Mouse (Mus musculus): Measurements from ENCODE around the gene Gpr4. TPM values are rescaled to one million over a fixed set of nuclear protein-coding genes. Genes with fewer than 3 reads are reported as not detected.

Gpr4 gene
- polyA plus RNA-seq, 1 experiment from 2014 or later = 2.6 TPM

- H3K36me3 ChIP-seq (ENCODE audit: control insufficient read depth, insufficient read depth, low read length) = no peaks in the 10 kb centered on the region
- H3K4me3 ChIP-seq (ENCODE audit: low read depth, low read length) = no peak overlapping the region
- H3K9ac ChIP-seq (ENCODE audit: low read depth, low read length) = no peak overlapping the region
- ATAC-seq (ENCODE audit: low FRiP score) (no peak), DNase-seq (ENCODE audit: low spot score) (no peak)
- H3K4me1 ChIP-seq (replicated peaks; ENCODE audit: control insufficient read depth, insufficient read depth, low read length) = no peaks in the 10 kb centered on the region
- 71% methylated on average over 9 of the region's 9 CpGs for WGBS
- no peak overlapping the region for H3K4me2 ChIP-seq (replicated peaks; ENCODE audit: low read depth, low read length)
- H3K9me3 ChIP-seq (ENCODE audit: control insufficient read depth, low read length) = peaks cover 1% of the 10 kb centered on the region; the same call in 1 of the 2 replicates
- H3K27me3 ChIP-seq (ENCODE audit: control insufficient read depth, insufficient read depth, low read length) = no peaks in the 10 kb centered on the region; the same call in none of the 2 replicates
- H3K27ac ChIP-seq (ENCODE audit: low read depth, low read length) = no peak overlapping the region
These were observed 2.6 kb downstream of the Gpr4 start for GRCm38 (mm10) chr7:19214940-19215339.

DNA sequence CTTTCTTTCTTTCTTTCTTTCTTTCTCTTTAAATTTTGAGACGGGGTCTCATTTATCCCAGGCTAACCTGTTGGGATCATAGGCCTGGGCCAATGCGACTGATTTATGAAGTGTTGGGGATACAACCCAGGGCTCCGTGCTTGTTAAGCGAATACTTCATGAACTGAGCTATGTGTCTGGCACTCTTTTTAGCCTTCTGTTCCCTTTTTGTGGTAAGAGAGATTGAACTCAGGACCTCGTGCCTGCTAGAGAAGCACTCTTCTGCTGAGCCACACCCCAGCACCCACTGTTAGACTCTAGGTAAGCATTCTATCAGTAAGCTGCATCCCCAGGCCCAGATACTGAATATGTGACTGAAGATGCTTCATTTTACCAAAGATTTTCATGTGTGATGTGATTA is 5.2 kb downstream of the Gpr4 start:
- H3K4me1 ChIP-seq (replicated peaks; ENCODE audit: control insufficient read depth, insufficient read depth, low read length) = no peaks in the 10 kb centered on the region
- H3K27me3 ChIP-seq (ENCODE audit: control insufficient read depth, insufficient read depth, low read length) = no peaks in the 10 kb centered on the region; the same call in none of the 2 replicates
- WGBS = 74% methylated on average over 5 of the region's 5 CpGs
- DNase-seq (ENCODE audit: low spot score) = no peak
- H3K4me3 ChIP-seq (ENCODE audit: low read depth, low read length) = no peak overlapping the region
- no peak overlapping the region for H3K9ac ChIP-seq (ENCODE audit: low read depth, low read length)
- no peak for ATAC-seq (ENCODE audit: low FRiP score)
- H3K4me2 ChIP-seq (replicated peaks; ENCODE audit: low read depth, low read length) = no peak overlapping the region
- no peaks in the 10 kb centered on the region for H3K36me3 ChIP-seq (ENCODE audit: control insufficient read depth, insufficient read depth, low read length)
- H3K27ac ChIP-seq (ENCODE audit: low read depth, low read length) = no peak overlapping the region
- H3K9me3 ChIP-seq (ENCODE audit: control insufficient read depth, low read length) = no peaks in the 10 kb centered on the region

- no peak overlapping the region for H3K4me2 ChIP-seq (replicated peaks; ENCODE audit: low read depth, low read length)
- DNase-seq (ENCODE audit: low spot score) = no peak
- no peaks in the 10 kb centered on the region; the same call in none of the 2 replicates for H3K27me3 ChIP-seq (ENCODE audit: control insufficient read depth, insufficient read depth, low read length)
- 16% methylated on average over 2 of the region's 3 CpGs for WGBS
- no peaks in the 10 kb centered on the region for H3K4me1 ChIP-seq (replicated peaks; ENCODE audit: control insufficient read depth, insufficient read depth, low read length)
- H3K36me3 ChIP-seq (ENCODE audit: control insufficient read depth, insufficient read depth, low read length) = no peaks in the 10 kb centered on the region
- no peak overlapping the region for H3K9ac ChIP-seq (ENCODE audit: low read depth, low read length)
- H3K27ac ChIP-seq (ENCODE audit: low read depth, low read length) = no peak overlapping the region
- H3K9me3 ChIP-seq (ENCODE audit: control insufficient read depth, low read length) = no peaks in the 10 kb centered on the region
- no peak overlapping the region for H3K4me3 ChIP-seq (ENCODE audit: low read depth, low read length)
- ATAC-seq (ENCODE audit: low FRiP score) = no peak
These were observed 5.6 kb downstream of the Gpr4 start for GRCm38 (mm10) chr7:19217944-19218343.

GRCm38 (mm10) chr7:19220061-19220460 is 7.7 kb downstream of the Gpr4 start:
- no peak for ATAC-seq (ENCODE audit: low FRiP score)
- Histone ChIP-seq H3K9ac (ENCODE audit: low read depth, low read length) (no peak overlapping the region), H3K27ac (ENCODE audit: low read depth, low read length) (no peak overlapping the region), H3K4me3 (ENCODE audit: low read depth, low read length) (no peak overlapping the region), H3K4me2 (replicated peaks; ENCODE audit: low read depth, low read length) (no peak overlapping the region), H3K4me1 (replicated peaks; ENCODE audit: control insufficient read depth, insufficient read depth, low read length) (no peaks in the 10 kb centered on the region), H3K36me3 (ENCODE audit: control insufficient read depth, insufficient read depth, low read length) (no peaks in the 10 kb centered on the region), H3K9me3 (ENCODE audit: control insufficient read depth, low read length) (no peaks in the 10 kb centered on the region), H3K27me3 (ENCODE audit: control insufficient read depth, insufficient read depth, low read length) (no peaks in the 10 kb centered on the region)
- WGBS = 60% methylated on average over 3 of the region's 3 CpGs
- no peak for DNase-seq (ENCODE audit: low spot score)

- Histone ChIP-seq H3K27me3 (ENCODE audit: control insufficient read depth, insufficient read depth, low read length) (no peaks in the 10 kb centered on the region), H3K27ac (ENCODE audit: low read depth, low read length) (no peak overlapping the region), H3K4me1 (replicated peaks; ENCODE audit: control insufficient read depth, insufficient read depth, low read length) (0 out of 2 replicates have a peak, but pooled peaks cover 2% of the 10 kb centered on the region), H3K36me3 (ENCODE audit: control insufficient read depth, insufficient read depth, low read length) (no peaks in the 10 kb centered on the region), H3K4me3 (ENCODE audit: low read depth, low read length) (no peak overlapping the region), H3K9me3 (ENCODE audit: control insufficient read depth, low read length) (no peaks in the 10 kb centered on the region), H3K9ac (ENCODE audit: low read depth, low read length) (no peak overlapping the region), H3K4me2 (replicated peaks; ENCODE audit: low read depth, low read length) (no peak overlapping the region)
- ATAC-seq (ENCODE audit: low FRiP score) = no peak
- 95% methylated on average over 16 of the region's 16 CpGs for WGBS
- no peak for DNase-seq (ENCODE audit: low spot score)
These were observed 9.9 kb downstream of the Gpr4 start for GRCm38 (mm10) chr7:19222189-19222588.

GRCm38 (mm10) chr7:19222875-19223274 is 10.5 kb downstream of the Gpr4 start:
- no peak for DNase-seq (ENCODE audit: low spot score)
- ATAC-seq (ENCODE audit: low FRiP score) = no peak
- Histone ChIP-seq H3K4me2 (replicated peaks; ENCODE audit: low read depth, low read length) (no peak overlapping the region), H3K36me3 (ENCODE audit: control insufficient read depth, insufficient read depth, low read length) (no peaks in the 10 kb centered on the region), H3K9ac (ENCODE audit: low read depth, low read length) (no peak overlapping the region), H3K27me3 (ENCODE audit: control insufficient read depth, insufficient read depth, low read length) (no peaks in the 10 kb centered on the region), H3K9me3 (ENCODE audit: control insufficient read depth, low read length) (no peaks in the 10 kb centered on the region), H3K4me1 (replicated peaks; ENCODE audit: control insufficient read depth, insufficient read depth, low read length) (0 out of 2 replicates have a peak, but pooled peaks cover 2% of the 10 kb centered on the region), H3K4me3 (ENCODE audit: low read depth, low read length) (no peak overlapping the region), H3K27ac (ENCODE audit: low read depth, low read length) (no peak overlapping the region)
- WGBS = 93% methylated on average over 14 of the region's 14 CpGs

DNA sequence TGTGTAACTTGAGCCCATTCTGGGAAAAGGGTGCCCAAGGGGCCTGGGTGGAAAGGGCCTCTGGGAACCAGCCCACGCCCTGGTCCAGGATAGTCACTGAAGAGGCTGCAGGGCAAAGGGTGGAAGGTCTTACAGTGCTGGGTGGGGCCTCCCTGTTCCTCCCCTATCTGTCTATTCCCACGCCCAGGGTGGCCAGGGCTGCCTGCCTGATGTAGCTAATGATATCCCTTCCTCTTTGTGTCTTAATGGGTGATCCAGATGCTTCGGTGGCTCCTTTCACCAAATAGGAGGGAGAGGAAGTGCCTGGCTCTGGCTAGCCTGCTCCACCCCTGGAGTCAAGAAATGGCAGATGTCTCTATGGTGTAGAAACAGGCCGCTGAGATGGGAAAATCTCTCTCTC is 12.6 kb downstream of the Gpr4 start:
- DNase-seq (ENCODE audit: low spot score) (no peak), ATAC-seq (ENCODE audit: low FRiP score) (no peak)
- H3K36me3 ChIP-seq (ENCODE audit: control insufficient read depth, insufficient read depth, low read length) = no peaks in the 10 kb centered on the region
- H3K9me3 ChIP-seq (ENCODE audit: control insufficient read depth, low read length) = no peaks in the 10 kb centered on the region
- no peaks in the 10 kb centered on the region for H3K27me3 ChIP-seq (ENCODE audit: control insufficient read depth, insufficient read depth, low read length)
- H3K4me3 ChIP-seq (ENCODE audit: low read depth, low read length) = no peak overlapping the region
- no peak overlapping the region for H3K27ac ChIP-seq (ENCODE audit: low read depth, low read length)
- H3K4me2 ChIP-seq (replicated peaks; ENCODE audit: low read depth, low read length) = no peak overlapping the region
- H3K4me1 ChIP-seq (replicated peaks; ENCODE audit: control insufficient read depth, insufficient read depth, low read length) = peaks cover 6% of the 10 kb centered on the region
- WGBS = 78% methylated on average over 4 of the region's 4 CpGs
- no peak overlapping the region for H3K9ac ChIP-seq (ENCODE audit: low read depth, low read length)

- Histone ChIP-seq H3K36me3 (ENCODE audit: control insufficient read depth, insufficient read depth, low read length) (no peaks in the 10 kb centered on the region), H3K4me1 (replicated peaks; ENCODE audit: control insufficient read depth, insufficient read depth, low read length) (peaks cover 6% of the 10 kb centered on the region), H3K4me2 (replicated peaks; ENCODE audit: low read depth, low read length) (peak overlapping the region; percentile 80), H3K27ac (ENCODE audit: low read depth, low read length) (peak overlapping the region; percentile 98), H3K4me3 (ENCODE audit: low read depth, low read length) (peak overlapping the region; percentile 50), H3K9ac (ENCODE audit: low read depth, low read length) (peak overlapping the region; percentile 80), H3K27me3 (ENCODE audit: control insufficient read depth, insufficient read depth, low read length) (no peaks in the 10 kb centered on the region), H3K9me3 (ENCODE audit: control insufficient read depth, low read length) (no peaks in the 10 kb centered on the region)
- DNase-seq (ENCODE audit: low spot score) (peak; percentile 59), ATAC-seq (ENCODE audit: low FRiP score) (peak; percentile 36)
- WGBS = 21% methylated on average over 20 of the region's 20 CpGs
These were observed 14.8 kb downstream of the Gpr4 start for GRCm38 (mm10) chr7:19226817-19227797.
